Mouse (Mus musculus): ENCODE data around the gene Iqsec1. TPM values are rescaled to one million over a fixed set of nuclear protein-coding genes. Genes with fewer than 3 reads are reported as not detected.

Iqsec1 gene
- total and polyA plus RNA-seq, 3 experiments: 17.0 to 90.4 (median 83.5) TPM

DNA sequence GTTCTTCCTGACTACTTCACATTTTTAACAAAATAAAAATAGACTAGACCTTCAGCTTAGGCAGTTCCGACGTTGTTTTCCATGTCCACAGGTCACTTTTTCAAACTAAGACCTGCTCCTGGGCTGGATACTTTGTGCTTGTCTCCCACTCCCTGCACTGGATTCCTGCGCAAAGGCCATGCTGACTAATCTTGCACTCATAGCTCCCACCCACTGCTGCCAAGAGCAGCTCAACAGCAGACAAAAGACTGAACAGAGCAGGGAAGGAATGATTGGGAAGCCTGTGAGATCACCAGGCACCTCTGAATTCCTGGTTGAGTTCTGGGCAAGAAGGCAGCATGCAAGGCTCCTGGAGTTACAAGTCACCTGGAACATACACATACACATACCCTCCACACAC, 8.5 kb upstream of the Iqsec1 start:
- no peak overlapping the region for H3K9ac ChIP-seq (ENCODE audit: insufficient read depth, low read depth)
- H3K27me3 ChIP-seq (replicated peaks): no peaks in the 10 kb centered on the region
- peaks cover 0 to 4% of the 10 kb centered on the region in 2 experiments; a peak in 1 of 4 replicates for H3K4me1 ChIP-seq (ENCODE audit: control insufficient read depth in 1 of 2, insufficient read depth in 2 of 2)
- H3K36me3 ChIP-seq (replicated peaks in 1 of 2; ENCODE audit: control insufficient read depth in 1 of 2, insufficient read depth in 1 of 2, low read length in 1 of 2): no peaks in the 10 kb centered on the region
- peaks cover 5% of the 10 kb centered on the region for H3K9me3 ChIP-seq (replicated peaks; ENCODE audit: low read length)
- H3K4me3 ChIP-seq (replicated peaks in 1 of 3; ENCODE audit: low read depth in 2 of 3, low read length in 2 of 3, poor library complexity in 1 of 3): no peak overlapping the region
- in situ Hi-C loops (cut with MboI; ENCODE audit: low pct_ligation_motif_present, low pct_unique_long_range_greater_than_20kb, low sequenced_read_pairs) (no loop called here), dilution Hi-C loops (cut with MboI; ENCODE audit: extremely low pct_ligation_motif_present, extremely low pct_unique_long_range_greater_than_20kb, low sequenced_read_pairs) (no loop called here)
- H3K27ac ChIP-seq (ENCODE audit: insufficient read depth, low read depth): no peak overlapping the region
- H3K79me2 ChIP-seq (replicated peaks; ENCODE audit: control insufficient read depth, extremely low read depth, insufficient read depth, poor library complexity, severe bottlenecking): no peaks in the 10 kb centered on the region
- no peak for TF ChIP-seq ELF1 (IDR thresholded peaks at IDR 0.05; ENCODE audit: low read depth, low read length)
- TF ChIP-seq BHLHE40 (IDR thresholded peaks at IDR 0.05; ENCODE audit: low read depth, low read length): no peak
- no peak for TF ChIP-seq NRF1 (IDR thresholded peaks at IDR 0.05; ENCODE audit: low read depth, low read length)
- TF ChIP-seq MAFK (IDR thresholded peaks at IDR 0.05; ENCODE audit: insufficient replicate concordance, low read length): no peak
- TF ChIP-seq ZNF384 (IDR thresholded peaks at IDR 0.05; ENCODE audit: low read depth, low read length): no peak
- no peak for TF ChIP-seq MYC (IDR thresholded peaks at IDR 0.05; ENCODE audit: low read depth, low read length)
- TF ChIP-seq CHD1 (IDR thresholded peaks at IDR 0.05; ENCODE audit: low read depth, low read length): no peak
- no peak for TF ChIP-seq JUN (IDR thresholded peaks at IDR 0.05; ENCODE audit: insufficient read depth, low read depth, low read length)
- TF ChIP-seq UBTF (IDR thresholded peaks at IDR 0.05; ENCODE audit: low read depth, low read length): no peak
- TF ChIP-seq JUND (conservative IDR thresholded peaks at IDR 0.05; ENCODE audit: low read depth, low read length): no peak
- no peak for TF ChIP-seq USF1 (IDR thresholded peaks at IDR 0.05; ENCODE audit: low read depth, low read length)
- no peak for TF ChIP-seq POLR2A (IDR thresholded peaks at IDR 0.05; ENCODE audit: low read depth, low read length)
- no peak for TF ChIP-seq E2F4 (IDR thresholded peaks at IDR 0.05; ENCODE audit: insufficient replicate concordance, low read depth, low read length)
- TF ChIP-seq USF2 (conservative IDR thresholded peaks at IDR 0.05; ENCODE audit: low read depth, low read length): no peak
- TF ChIP-seq ZKSCAN1 (IDR thresholded peaks at IDR 0.05; ENCODE audit: borderline replicate concordance, low read depth, low read length): no peak
- TF ChIP-seq CTCF (conservative IDR thresholded peaks at IDR 0.05 in 1 of 2, IDR thresholded peaks at IDR 0.05 in 1 of 2; ENCODE audit: low read depth in 2 of 2, low read length in 2 of 2): no peak
- TF ChIP-seq CHD2 (IDR thresholded peaks at IDR 0.05; ENCODE audit: low read length): no peak
- no peak for TF ChIP-seq MXI1 (IDR thresholded peaks at IDR 0.05; ENCODE audit: low read depth, low read length)
- TF ChIP-seq SMC3 (IDR thresholded peaks at IDR 0.05; ENCODE audit: low read depth, low read length): no peak
- no peak for TF ChIP-seq RAD21 (IDR thresholded peaks at IDR 0.05; ENCODE audit: low read depth, low read length)
- no peak overlapping the region for H3K4me2 ChIP-seq (ENCODE audit: insufficient read depth, low read depth, poor library complexity, severe bottlenecking)
- DNase-seq (ENCODE audit: extremely low read depth): no peak

GRCm38 (mm10) chr6:90996181-90996580, 7.7 kb upstream of the Iqsec1 start:
- no peak overlapping the region for H3K4me2 ChIP-seq (ENCODE audit: insufficient read depth, low read depth, poor library complexity, severe bottlenecking)
- no peak overlapping the region for H3K4me3 ChIP-seq (replicated peaks in 1 of 3; ENCODE audit: low read depth in 2 of 3, low read length in 2 of 3, poor library complexity in 1 of 3)
- peaks cover 9% of the 10 kb centered on the region for H3K9me3 ChIP-seq (replicated peaks; ENCODE audit: low read length)
- DNase-seq (ENCODE audit: extremely low read depth): no peak
- H3K79me2 ChIP-seq (replicated peaks; ENCODE audit: control insufficient read depth, extremely low read depth, insufficient read depth, poor library complexity, severe bottlenecking): no peaks in the 10 kb centered on the region
- in situ Hi-C loops (cut with MboI; ENCODE audit: low pct_ligation_motif_present, low pct_unique_long_range_greater_than_20kb, low sequenced_read_pairs): no loop called here
- peaks cover 0 to 4% of the 10 kb centered on the region in 2 experiments; a peak in 1 of 4 replicates for H3K4me1 ChIP-seq (ENCODE audit: control insufficient read depth in 1 of 2, insufficient read depth in 2 of 2)
- no peak overlapping the region for H3K9ac ChIP-seq (ENCODE audit: insufficient read depth, low read depth)
- H3K27ac ChIP-seq (ENCODE audit: insufficient read depth, low read depth): no peak overlapping the region
- no peaks in the 10 kb centered on the region for H3K36me3 ChIP-seq (replicated peaks in 1 of 2; ENCODE audit: control insufficient read depth in 1 of 2, insufficient read depth in 1 of 2, low read length in 1 of 2)
- H3K27me3 ChIP-seq (replicated peaks): no peaks in the 10 kb centered on the region
- TF ChIP-seq MAFK (IDR thresholded peaks at IDR 0.05; ENCODE audit: insufficient replicate concordance, low read length) (no peak), ZMIZ1 (IDR thresholded peaks at IDR 0.05; ENCODE audit: low read depth, low read length) (no peak), ETS1 (conservative IDR thresholded peaks at IDR 0.05; ENCODE audit: low read depth, low read length) (no peak), GABPA (IDR thresholded peaks at IDR 0.05; ENCODE audit: insufficient replicate concordance, low read depth, low read length) (no peak), NELFE (IDR thresholded peaks at IDR 0.05; ENCODE audit: low read depth, low read length) (no peak), MAZ (IDR thresholded peaks at IDR 0.05; ENCODE audit: low read depth, low read length) (no peak), MEF2A (IDR thresholded peaks at IDR 0.05; ENCODE audit: borderline replicate concordance, low read depth, low read length) (no peak), MXI1 (IDR thresholded peaks at IDR 0.05; ENCODE audit: low read depth, low read length) (no peak), POLR2A (IDR thresholded peaks at IDR 0.05; ENCODE audit: low read depth, low read length) (no peak), UBTF (IDR thresholded peaks at IDR 0.05; ENCODE audit: low read depth, low read length) (no peak), NRF1 (IDR thresholded peaks at IDR 0.05; ENCODE audit: low read depth, low read length) (no peak), USF2 (conservative IDR thresholded peaks at IDR 0.05; ENCODE audit: low read depth, low read length) (no peak), EP300 (IDR thresholded peaks at IDR 0.05; ENCODE audit: low read length) (no peak)
- dilution Hi-C loops (cut with MboI; ENCODE audit: extremely low pct_ligation_motif_present, extremely low pct_unique_long_range_greater_than_20kb, low sequenced_read_pairs): no loop called here
